Mouse (Mus musculus) liver, embryonic 15.5 days (tissue): ENCODE measurements around the gene Nxnl2. TPM values are rescaled to one million over a fixed set of nuclear protein-coding genes. Genes with fewer than 3 reads are reported as not detected.

Source experiments
- ATAC-seq: fragments of 200-750 bp; cut with Nextera tagmentation; 2 replicates; pipeline ENCODE4 v1.8.0; 2017; ENCODE audit warnings: moderate number of reproducible peaks, mild to moderate bottlenecking, moderate library complexity; ENCODE audit not compliant: insufficient read depth
- H3K27ac ChIP-seq: fragments of 300-500 bp; sonication (generic); replicated peaks from 2 replicates; pipeline ENCODE4 v1.5.1; 2015; ENCODE audit warnings: mild to moderate bottlenecking, inconsistent platforms
- H3K27me3 ChIP-seq: fragments of 300-500 bp; sonication (generic); 2 replicates; pipeline ENCODE4 v1.6.1; 2015; ENCODE audit warnings: mild to moderate bottlenecking, inconsistent platforms
- H3K36me3 ChIP-seq: fragments of 300-500 bp; sonication (generic); replicated peaks from 2 replicates; pipeline ENCODE4 v1.6.1; 2015; ENCODE audit warnings: moderate library complexity, mild to moderate bottlenecking, inconsistent platforms
- H3K4me1 ChIP-seq: fragments of 300-500 bp; sonication (generic); replicated peaks from 2 replicates; pipeline ENCODE4 v1.6.1; 2015; ENCODE audit warnings: inconsistent platforms
- H3K4me2 ChIP-seq: fragments of 300-500 bp; sonication (generic); 2 replicates; pipeline ENCODE4 v1.6.1; 2015; ENCODE audit warnings: moderate library complexity, mild to moderate bottlenecking, inconsistent platforms
- H3K4me3 ChIP-seq: fragments of 300-500 bp; sonication (generic); replicated peaks from 2 replicates; pipeline ENCODE4 v1.5.1; 2015; ENCODE audit warnings: mild to moderate bottlenecking, inconsistent platforms
- H3K9ac ChIP-seq: fragments of 300-500 bp; sonication (generic); 2 replicates; pipeline ENCODE4 v1.6.1; 2015; ENCODE audit warnings: moderate library complexity, mild to moderate bottlenecking, inconsistent platforms
- H3K9me3 ChIP-seq: fragments of 300-500 bp; sonication (generic); replicated peaks from 2 replicates; pipeline ENCODE4 v1.6.1; 2016; ENCODE audit warnings: inconsistent platforms
- WGBS: fragments of 180-500 bp; shearing (Covaris S2); methylation state at CpG from one replicate; pipeline ENCODE4 v1.1.7; 2015; ENCODE audit warnings: mixed read lengths; ENCODE audit not compliant: insufficient replicate concordance; 5-methylcytosine and 5-hydroxymethylcytosine counted together
- polyA plus RNA-seq: library from polyadenylated mRNA; unstranded; fragments of >200 nt; fragmentation: Nextera tagmentation; extraction: Ambion mirVana; gene quantifications from 2 replicates; pipeline ENCODE4 v1.2.1, GENCODE M21; 2015

Nxnl2 gene
- polyA plus RNA-seq, 1 experiment from 2014 or later, result 0.12 TPM

GRCm38 (mm10) chr13:51152966-51153669 is 17.7 kb upstream of the Nxnl2 start:
- no peak overlapping the region for H3K4me3 ChIP-seq
- no peak overlapping the region for H3K27ac ChIP-seq
- no peak overlapping the region for H3K4me2 ChIP-seq
- ATAC-seq, result no peak
- no peaks in the 10 kb centered on the region for H3K9me3 ChIP-seq
- H3K4me1 ChIP-seq, result no peaks in the 10 kb centered on the region; the same call in 1 of the 2 replicates
- no peaks in the 10 kb centered on the region for H3K27me3 ChIP-seq
- peaks cover 5% of the 10 kb centered on the region; the same call in 1 of the 2 replicates for H3K36me3 ChIP-seq
- WGBS, result 60% methylated on average over 4 of the region's 4 CpGs
- no peak overlapping the region for H3K9ac ChIP-seq

GRCm38 (mm10) chr13:51153670-51154030 is 17.2 kb upstream of the Nxnl2 start:
- Histone ChIP-seq H3K9ac (no peak overlapping the region), H3K27me3 (no peaks in the 10 kb centered on the region), H3K4me1 (no peaks in the 10 kb centered on the region; the same call in 1 of the 2 replicates), H3K27ac (no peak overlapping the region), H3K9me3 (no peaks in the 10 kb centered on the region), H3K36me3 (peaks cover 5% of the 10 kb centered on the region; the same call in 1 of the 2 replicates), H3K4me2 (no peak overlapping the region), H3K4me3 (no peak overlapping the region)
- WGBS, result 67% methylated on average over 4 of the region's 4 CpGs
- ATAC-seq, result no peak

- H3K27me3 ChIP-seq, result no peaks in the 10 kb centered on the region
- no peak overlapping the region for H3K9ac ChIP-seq
- H3K4me3 ChIP-seq, result no peak overlapping the region
- whole genome bisulfite sequencing, result 80% methylated on average over 15 of the region's 15 CpGs
- H3K4me1 ChIP-seq, result no peaks in the 10 kb centered on the region; the same call in 1 of the 2 replicates
- H3K36me3 ChIP-seq, result peaks cover 5% of the 10 kb centered on the region; the same call in 1 of the 2 replicates
- H3K9me3 ChIP-seq, result no peaks in the 10 kb centered on the region
- H3K27ac ChIP-seq, result no peak overlapping the region
- H3K4me2 ChIP-seq, result no peak overlapping the region
- ATAC-seq, result no peak
Observed at GRCm38 (mm10) chr13:51155178-51156013, 15.4 kb upstream of the Nxnl2 start.

- Histone ChIP-seq H3K27me3 (no peaks in the 10 kb centered on the region), H3K27ac (no peak overlapping the region), H3K4me1 (no peaks in the 10 kb centered on the region; the same call in 1 of the 2 replicates), H3K4me3 (no peak overlapping the region), H3K4me2 (no peak overlapping the region), H3K9me3 (no peaks in the 10 kb centered on the region), H3K9ac (no peak overlapping the region), H3K36me3 (0 out of 2 replicates have a peak, but pooled peaks cover 5% of the 10 kb centered on the region)
- no peak for ATAC-seq
- 79% methylated on average over 6 of the region's 6 CpGs for WGBS
Observed at GRCm38 (mm10) chr13:51156014-51156386, 14.8 kb upstream of the Nxnl2 start.

GRCm38 (mm10) chr13:51157291-51157690 is 13.5 kb upstream of the Nxnl2 start:
- Histone ChIP-seq H3K27me3 (no peaks in the 10 kb centered on the region), H3K9me3 (no peaks in the 10 kb centered on the region), H3K27ac (no peak overlapping the region), H3K4me3 (no peak overlapping the region), H3K4me2 (no peak overlapping the region), H3K9ac (no peak overlapping the region), H3K4me1 (no peaks in the 10 kb centered on the region; the same call in 1 of the 2 replicates), H3K36me3 (0 out of 2 replicates have a peak, but pooled peaks cover 5% of the 10 kb centered on the region)
- WGBS, result 35% methylated on average over 3 of the region's 3 CpGs
- no peak for ATAC-seq

- WGBS, result 70% methylated on average over 2 of the region's 2 CpGs
Observed at GRCm38 (mm10) chr13:51161672-51162071, 9.2 kb upstream of the Nxnl2 start.

GRCm38 (mm10) chr13:51162246-51162645 is 8.6 kb upstream of the Nxnl2 start:
- 56% methylated on average over 6 of the region's 6 CpGs for WGBS
- no peaks in the 10 kb centered on the region for H3K36me3 ChIP-seq
- H3K9me3 ChIP-seq, result no peaks in the 10 kb centered on the region
- no peak overlapping the region for H3K27ac ChIP-seq
- no peak overlapping the region for H3K4me3 ChIP-seq
- H3K4me1 ChIP-seq, result no peaks in the 10 kb centered on the region
- H3K4me2 ChIP-seq, result no peak overlapping the region
- no peak overlapping the region for H3K9ac ChIP-seq
- H3K27me3 ChIP-seq, result no peaks in the 10 kb centered on the region
- ATAC-seq, result no peak

More at GRCm38 (mm10) chr13:51161672-51162071, 9.2 kb upstream of the Nxnl2 start:
- Histone ChIP-seq H3K4me3 (no peak overlapping the region), H3K27me3 (no peaks in the 10 kb centered on the region), H3K9ac (no peak overlapping the region), H3K4me2 (no peak overlapping the region), H3K9me3 (no peaks in the 10 kb centered on the region), H3K4me1 (no peaks in the 10 kb centered on the region), H3K36me3 (no peaks in the 10 kb centered on the region), H3K27ac (no peak overlapping the region)
- no peak for ATAC-seq

- no peak for ATAC-seq
- H3K4me1 ChIP-seq, result peaks cover 12% of the 10 kb centered on the region
- no peaks in the 10 kb centered on the region for H3K36me3 ChIP-seq
- H3K4me2 ChIP-seq, result no peak overlapping the region
- 52% methylated on average over 11 of the region's 11 CpGs for WGBS
- H3K27me3 ChIP-seq, result peaks cover 28% of the 10 kb centered on the region
- H3K9ac ChIP-seq, result no peak overlapping the region
- H3K4me3 ChIP-seq, result no peak overlapping the region
- H3K27ac ChIP-seq, result no peak overlapping the region
- H3K9me3 ChIP-seq, result no peaks in the 10 kb centered on the region
Observed at GRCm38 (mm10) chr13:51166711-51167110, 4.1 kb upstream of the Nxnl2 start.

GRCm38 (mm10) chr13:51170215-51170614 is 607 bp upstream of the Nxnl2 start:
- Histone ChIP-seq H3K9ac (no peak overlapping the region), H3K4me3 (peak overlapping the region; percentile 44; the same call in 1 of the 2 replicates)
- 24% methylated on average over 11 of the region's 11 CpGs for WGBS

GRCm38 (mm10) chr13:51172601-51173000 is 1.8 kb downstream of the Nxnl2 start:
- H3K27me3 ChIP-seq, result peaks cover 45% of the 10 kb centered on the region
- no peaks in the 10 kb centered on the region for H3K9me3 ChIP-seq
- no peak overlapping the region for H3K4me3 ChIP-seq
- H3K27ac ChIP-seq, result no peak overlapping the region
- no peaks in the 10 kb centered on the region for H3K36me3 ChIP-seq
- no peak overlapping the region for H3K4me2 ChIP-seq
- peaks cover 12% of the 10 kb centered on the region for H3K4me1 ChIP-seq
- no peak for ATAC-seq
- H3K9ac ChIP-seq, result no peak overlapping the region
- WGBS, result 84% methylated on average over 7 of the region's 7 CpGs

More at GRCm38 (mm10) chr13:51170215-51170614, 607 bp upstream of the Nxnl2 start:
- peaks cover 12% of the 10 kb centered on the region for H3K4me1 ChIP-seq
- H3K36me3 ChIP-seq, result no peaks in the 10 kb centered on the region
- H3K27me3 ChIP-seq, result peaks cover 45% of the 10 kb centered on the region
- H3K9me3 ChIP-seq, result no peaks in the 10 kb centered on the region
- no peak for ATAC-seq
- no peak overlapping the region for H3K27ac ChIP-seq
- peak overlapping the region; percentile 69 for H3K4me2 ChIP-seq

GRCm38 (mm10) chr13:51178932-51179331 is 8.1 kb downstream of the Nxnl2 start:
- Histone ChIP-seq H3K4me3 (no peak overlapping the region), H3K27ac (no peak overlapping the region), H3K27me3 (no peaks in the 10 kb centered on the region), H3K4me2 (no peak overlapping the region), H3K9me3 (no peaks in the 10 kb centered on the region), H3K4me1 (no peaks in the 10 kb centered on the region), H3K9ac (no peak overlapping the region), H3K36me3 (no peaks in the 10 kb centered on the region)
- no peak for ATAC-seq
- whole genome bisulfite sequencing, result 66% methylated on average over 10 of the region's 10 CpGs
